Mouse (Mus musculus): Measurements from ENCODE around the gene Pim1.

- TF ChIP-seq GATA1 (IDR thresholded peaks at IDR 0.05; ENCODE audit: low read length) = no peak
- no peak for TF ChIP-seq TAL1 (IDR thresholded peaks at IDR 0.05; ENCODE audit: low read length)
These were observed 25.0 kb upstream of the Pim1 start for GRCm38 (mm10) chr17:29465405-29466010.

Measured in erythroblast, embryonic 14.5 days (primary cell).